Mouse (Mus musculus): ENCODE results near the gene Ppard. TPM values are rescaled to one million over a fixed set of nuclear protein-coding genes. Genes with fewer than 3 reads are reported as not detected.

Gene Ppard
- polyA plus RNA-seq, 1 experiment from 2014 or later, result 2.8 TPM

GRCm38 (mm10) chr17:28236636-28237015, 4.1 kb downstream of the Ppard start:
- Histone ChIP-seq H3K9ac (no peak overlapping the region), H3K27me3 (ENCODE audit: insufficient read depth, low read length) (no peaks in the 10 kb centered on the region), H3K4me2 (no peak overlapping the region), H3K4me3 (ENCODE audit: low read depth, low read length) (no peak overlapping the region), H3K36me3 (ENCODE audit: insufficient read depth) (peaks cover 28% of the 10 kb centered on the region), H3K4me1 (ENCODE audit: insufficient read depth) (0 out of 2 replicates have a peak, but pooled peaks cover 3% of the 10 kb centered on the region), H3K27ac (ENCODE audit: low read depth) (no peak overlapping the region), H3K9me3 (ENCODE audit: low read depth, low read length) (no peaks in the 10 kb centered on the region)
- 80% methylated on average over 4 of the region's 4 CpGs for WGBS
- no peak for TF ChIP-seq CTCF (IDR thresholded peaks at IDR 0.05; ENCODE audit: low read depth)
- ATAC-seq (ENCODE audit: insufficient read depth) (no peak), DNase-seq (no peak)

GRCm38 (mm10) chr17:28237362-28237761, 4.9 kb downstream of the Ppard start:
- ATAC-seq (ENCODE audit: insufficient read depth) (no peak), DNase-seq (no peak)
- WGBS, result 79% methylated on average over 5 of the region's 5 CpGs
- H3K4me1 ChIP-seq (ENCODE audit: insufficient read depth), result 0 out of 2 replicates have a peak, but pooled peaks cover 3% of the 10 kb centered on the region
- H3K9me3 ChIP-seq (ENCODE audit: low read depth, low read length), result no peaks in the 10 kb centered on the region
- H3K36me3 ChIP-seq (ENCODE audit: insufficient read depth), result peaks cover 28% of the 10 kb centered on the region
- H3K4me2 ChIP-seq, result no peak overlapping the region
- no peak overlapping the region for H3K9ac ChIP-seq
- H3K27me3 ChIP-seq (ENCODE audit: insufficient read depth, low read length), result no peaks in the 10 kb centered on the region
- no peak for TF ChIP-seq CTCF (IDR thresholded peaks at IDR 0.05; ENCODE audit: low read depth)
- H3K27ac ChIP-seq (ENCODE audit: low read depth), result no peak overlapping the region
- no peak overlapping the region for H3K4me3 ChIP-seq (ENCODE audit: low read depth, low read length)

GRCm38 (mm10) chr17:28237874-28238273, 5.4 kb downstream of the Ppard start:
- no peak overlapping the region for H3K4me3 ChIP-seq (ENCODE audit: low read depth, low read length)
- no peak overlapping the region for H3K4me2 ChIP-seq
- no peaks in the 10 kb centered on the region for H3K9me3 ChIP-seq (ENCODE audit: low read depth, low read length)
- 0 out of 2 replicates have a peak, but pooled peaks cover 3% of the 10 kb centered on the region for H3K4me1 ChIP-seq (ENCODE audit: insufficient read depth)
- H3K36me3 ChIP-seq (ENCODE audit: insufficient read depth), result peaks cover 28% of the 10 kb centered on the region
- no peak for TF ChIP-seq CTCF (IDR thresholded peaks at IDR 0.05; ENCODE audit: low read depth)
- no peak for DNase-seq
- no peak overlapping the region for H3K27ac ChIP-seq (ENCODE audit: low read depth)
- no peak overlapping the region for H3K9ac ChIP-seq
- 76% methylated on average over 6 of the region's 6 CpGs for WGBS
- no peak for ATAC-seq (ENCODE audit: insufficient read depth)
- no peaks in the 10 kb centered on the region for H3K27me3 ChIP-seq (ENCODE audit: insufficient read depth, low read length)

- peaks cover 6% of the 10 kb centered on the region; the same call in 1 of the 2 replicates for H3K4me1 ChIP-seq (ENCODE audit: insufficient read depth)
- DNase-seq (no peak), ATAC-seq (ENCODE audit: insufficient read depth) (no peak)
- no peak overlapping the region for H3K4me3 ChIP-seq (ENCODE audit: low read depth, low read length)
- H3K9ac ChIP-seq, result no peak overlapping the region
- no peaks in the 10 kb centered on the region for H3K9me3 ChIP-seq (ENCODE audit: low read depth, low read length)
- no peak overlapping the region for H3K4me2 ChIP-seq
- H3K36me3 ChIP-seq (ENCODE audit: insufficient read depth), result peaks cover 28% of the 10 kb centered on the region
- H3K27ac ChIP-seq (ENCODE audit: low read depth), result no peak overlapping the region
- H3K27me3 ChIP-seq (ENCODE audit: insufficient read depth, low read length), result no peaks in the 10 kb centered on the region
- 90% methylated on average over 5 of the region's 5 CpGs for WGBS
- TF ChIP-seq CTCF (IDR thresholded peaks at IDR 0.05; ENCODE audit: low read depth), result no peak
Observed at GRCm38 (mm10) chr17:28240846-28241245, 8.3 kb downstream of the Ppard start.

- Histone ChIP-seq H3K36me3 (ENCODE audit: insufficient read depth) (peaks cover 26% of the 10 kb centered on the region), H3K4me2 (no peak overlapping the region), H3K9me3 (ENCODE audit: low read depth, low read length) (no peaks in the 10 kb centered on the region), H3K4me1 (ENCODE audit: insufficient read depth) (peaks cover 6% of the 10 kb centered on the region; the same call in 1 of the 2 replicates), H3K27ac (ENCODE audit: low read depth) (peak overlapping the region; percentile 58), H3K9ac (no peak overlapping the region), H3K4me3 (ENCODE audit: low read depth, low read length) (no peak overlapping the region), H3K27me3 (ENCODE audit: insufficient read depth, low read length) (no peaks in the 10 kb centered on the region)
- 63% methylated on average over 6 of the region's 6 CpGs for WGBS
- DNase-seq, result peak; percentile 80
- no peak for TF ChIP-seq CTCF (IDR thresholded peaks at IDR 0.05; ENCODE audit: low read depth)
- ATAC-seq (ENCODE audit: insufficient read depth), result no peak; the same call in 1 of the 2 replicates
Observed at GRCm38 (mm10) chr17:28242296-28242695, 9.8 kb downstream of the Ppard start.

- no peak overlapping the region for H3K4me2 ChIP-seq
- peaks cover 18% of the 10 kb centered on the region for H3K36me3 ChIP-seq (ENCODE audit: insufficient read depth)
- TF ChIP-seq CTCF (IDR thresholded peaks at IDR 0.05; ENCODE audit: low read depth), result no peak
- H3K9me3 ChIP-seq (ENCODE audit: low read depth, low read length), result no peaks in the 10 kb centered on the region
- H3K27ac ChIP-seq (ENCODE audit: low read depth), result no peak overlapping the region
- WGBS, result 79% methylated on average over 6 of the region's 6 CpGs
- no peak for DNase-seq
- H3K4me1 ChIP-seq (ENCODE audit: insufficient read depth), result peaks cover 6% of the 10 kb centered on the region; the same call in 1 of the 2 replicates
- H3K4me3 ChIP-seq (ENCODE audit: low read depth, low read length), result no peak overlapping the region
- no peak for ATAC-seq (ENCODE audit: insufficient read depth)
- H3K27me3 ChIP-seq (ENCODE audit: insufficient read depth, low read length), result no peaks in the 10 kb centered on the region
- H3K9ac ChIP-seq, result no peak overlapping the region
Observed at GRCm38 (mm10) chr17:28244214-28244613, 11.7 kb downstream of the Ppard start.

- Histone ChIP-seq H3K9me3 (ENCODE audit: low read depth, low read length) (no peaks in the 10 kb centered on the region), H3K36me3 (ENCODE audit: insufficient read depth) (peaks cover 15% of the 10 kb centered on the region), H3K4me3 (ENCODE audit: low read depth, low read length) (no peak overlapping the region), H3K27ac (ENCODE audit: low read depth) (peak overlapping the region; percentile 54; the same call in 1 of the 2 replicates), H3K4me2 (no peak overlapping the region), H3K9ac (peak overlapping the region; percentile 29; the same call in 1 of the 2 replicates), H3K27me3 (ENCODE audit: insufficient read depth, low read length) (no peaks in the 10 kb centered on the region), H3K4me1 (ENCODE audit: insufficient read depth) (peaks cover 6% of the 10 kb centered on the region; the same call in 1 of the 2 replicates)
- TF ChIP-seq CTCF (IDR thresholded peaks at IDR 0.05; ENCODE audit: low read depth), result no peak
- WGBS, result 27% methylated on average over 6 of the region's 6 CpGs
- DNase-seq (peak; percentile 47), ATAC-seq (ENCODE audit: insufficient read depth) (no peak)
Observed at GRCm38 (mm10) chr17:28244714-28245113, 12.2 kb downstream of the Ppard start.

All from lung, embryonic 14.5 days (tissue).